Mouse (Mus musculus) olfactory bulb, adult 2 months (tissue): ENCODE results near the gene Insig2.

ENCODE experiments used
- CTCF ChIP-seq: fragments of 200-500 bp; IDR thresholded peaks from 2 replicates; pipeline ENCODE4 v1.5.1; 2012; ENCODE audit warnings: low read depth, mild to moderate bottlenecking, low read length, moderate library complexity; ENCODE audit not compliant: insufficient read depth
- POLR2A ChIP-seq: fragments of 200-500 bp; IDR thresholded peaks from 2 replicates; pipeline ENCODE4 v1.6.1; 2012; ENCODE audit warnings: mild to moderate bottlenecking, low read depth, low read length, moderate library complexity; ENCODE audit not compliant: insufficient read depth

DNA sequence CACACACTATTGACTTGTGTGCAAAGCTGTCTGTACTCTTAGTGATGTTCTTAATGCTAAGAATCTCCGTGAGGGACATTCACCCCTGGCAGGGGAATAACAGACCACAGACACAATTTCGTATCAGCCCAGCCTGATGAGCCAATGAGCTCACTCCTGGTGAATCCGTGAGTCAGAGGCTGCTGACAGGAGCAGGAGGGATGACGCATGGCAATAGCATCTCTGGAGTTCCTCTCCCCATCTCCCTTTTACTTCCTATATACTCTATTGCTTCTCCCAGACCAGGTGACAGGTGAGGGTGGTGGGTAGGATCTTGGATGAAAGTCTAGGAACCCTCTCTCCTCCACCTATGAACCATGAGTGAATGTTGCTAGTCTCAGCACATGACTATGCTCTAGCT lies 28.2 kb upstream of the Insig2 start:
- TF ChIP-seq CTCF: no peak
- TF ChIP-seq POLR2A: no peak
